Mouse (Mus musculus): ENCODE measurements around the gene Grik4. TPM values are rescaled to one million over a fixed set of nuclear protein-coding genes. Genes with fewer than 3 reads are reported as not detected.
A peak's percentile ranks its signal among the peaks of the same experiment; 100 is the strongest.

Gene Grik4
- total RNA-seq, 2 experiments from 2014 or later: 13.4 to 14.5 TPM

DNA sequence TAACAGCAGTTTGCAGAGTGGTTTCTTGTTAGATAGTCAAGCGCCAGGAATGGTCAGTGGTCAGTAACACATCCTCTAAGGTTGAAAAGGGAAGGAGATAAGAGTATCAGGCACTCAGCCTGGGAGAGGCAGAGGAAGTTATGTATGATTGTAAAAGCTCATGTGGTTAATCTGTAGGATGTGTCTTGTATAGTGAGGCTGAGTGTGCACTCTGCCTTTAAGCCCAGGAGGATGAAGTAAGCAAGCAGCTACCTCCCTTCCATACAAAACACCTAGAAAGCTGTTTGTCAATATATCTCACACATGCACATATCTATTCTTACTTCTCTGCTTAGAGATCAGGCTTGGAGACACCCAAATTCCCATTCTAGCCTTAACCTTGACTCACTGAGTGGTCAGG is 389.1 kb downstream of the Grik4 start:
- intact Hi-C loops (cut with DNase I): no loop called here
- no peak for DNase-seq (ENCODE audit: extremely low spot score in 1 of 2, low spot score in 2 of 2)

GRCm38 (mm10) chr9:42550116-42550515 is 394.2 kb downstream of the Grik4 start:
- intact Hi-C loops (cut with DNase I): loop anchor here (2.0 kb wide), 1 partner anchor 395 kb away; the partner anchor contains the start of gene Grik4

DNA sequence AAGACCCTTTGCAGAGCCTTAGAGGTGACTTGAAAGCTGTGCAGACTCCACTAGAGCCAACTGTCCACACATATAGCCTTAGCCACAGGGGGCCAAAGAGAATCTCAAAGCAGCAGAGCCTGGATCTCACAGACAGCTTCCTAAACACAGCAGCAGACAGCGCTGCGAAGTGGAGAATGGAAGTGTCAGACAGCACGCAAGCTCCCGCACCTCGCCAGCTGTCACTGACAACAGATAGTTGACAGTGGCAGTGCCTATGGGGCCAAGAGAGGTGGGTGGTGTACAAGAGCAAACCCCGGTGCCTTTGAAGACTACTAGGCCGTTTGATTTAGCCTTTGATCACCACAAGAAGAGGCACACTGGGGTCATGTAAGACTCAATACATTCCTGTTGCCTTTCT is 395.3 kb downstream of the Grik4 start:
- intact Hi-C loops (cut with DNase I): loop anchor here (10.0 kb wide), 2 partner anchors 154 to 224 kb away; partner anchors contain the start of gene Tecta
- DNase-seq (ENCODE audit: extremely low spot score in 1 of 2, low spot score in 2 of 2): no peak

More at GRCm38 (mm10) chr9:42550116-42550515, 394.2 kb downstream of the Grik4 start:
- peak; percentile 62 to 88 for DNase-seq (ENCODE audit: extremely low spot score in 1 of 2, low spot score in 2 of 2)

DNA sequence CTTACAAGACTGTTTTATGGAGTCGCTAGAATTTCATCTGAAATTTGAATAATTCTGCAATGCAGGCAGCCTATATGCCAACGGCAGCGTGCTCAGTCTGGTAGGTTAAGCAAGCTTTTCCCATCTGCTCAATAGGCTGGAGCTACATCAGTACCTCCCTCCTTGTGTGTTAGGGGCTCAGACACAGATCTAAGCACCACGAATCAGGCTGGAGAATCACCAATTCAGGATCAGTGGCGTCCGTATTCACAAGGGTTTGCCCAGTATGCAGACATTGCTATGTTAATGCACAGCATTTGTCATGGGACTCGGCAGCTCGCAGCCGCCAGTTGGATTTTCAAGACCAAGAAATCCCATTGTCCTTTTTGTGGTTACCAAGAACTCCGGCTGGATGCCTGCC is 399.8 kb downstream of the Grik4 start:
- intact Hi-C loops (cut with DNase I): loop anchor here (10.0 kb wide), 2 partner anchors 150 to 220 kb away; partner anchors contain the start of gene Tecta
- DNase-seq (ENCODE audit: extremely low spot score in 1 of 2, low spot score in 2 of 2): no peak

GRCm38 (mm10) chr9:42533491-42533890 is 410.8 kb downstream of the Grik4 start:
- intact Hi-C loops (cut with DNase I): no loop called here
- no peak for DNase-seq (ENCODE audit: extremely low spot score in 1 of 2, low spot score in 2 of 2)

DNA sequence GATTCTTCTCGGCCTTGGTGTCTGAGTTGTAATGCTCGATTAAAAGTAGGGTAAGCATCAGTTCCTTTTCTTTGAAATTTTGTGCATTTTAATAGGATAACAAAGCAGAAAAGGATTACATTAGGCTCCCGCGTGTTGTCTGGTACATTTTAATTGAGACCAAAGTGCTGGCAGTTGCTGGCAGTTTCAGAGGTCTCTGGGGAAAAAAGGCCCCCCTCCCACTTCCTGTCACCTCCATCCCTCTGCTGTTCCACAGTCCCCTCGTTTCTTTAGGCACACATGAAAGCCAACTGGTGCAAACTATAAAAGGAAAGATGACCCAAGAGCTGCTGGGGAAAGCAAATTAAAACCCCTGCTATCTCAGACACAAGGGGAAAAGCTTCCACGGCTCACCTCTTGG is 411.3 kb downstream of the Grik4 start:
- intact Hi-C loops (cut with DNase I): no loop called here
- DNase-seq (ENCODE audit: extremely low spot score in 1 of 2, low spot score in 2 of 2): no peak

DNA sequence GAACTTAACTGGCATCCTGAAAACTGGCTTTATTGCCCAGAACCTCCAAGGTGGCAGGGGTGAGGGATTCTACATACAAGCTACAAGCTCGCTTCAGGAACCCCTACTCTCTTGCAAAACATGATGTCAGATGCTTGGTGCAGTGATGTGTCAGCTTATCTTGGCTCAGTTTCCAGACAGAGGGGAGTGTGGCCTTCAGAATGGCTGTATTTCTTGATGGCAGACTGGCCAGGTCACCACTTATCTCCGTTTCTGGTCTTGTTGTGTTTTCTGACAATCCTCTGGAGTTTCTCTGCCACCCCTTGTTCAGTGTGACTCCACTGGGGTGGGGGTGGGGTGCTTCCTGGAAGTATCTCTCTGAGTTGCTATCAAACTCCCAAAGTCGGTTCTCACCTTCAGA is 412.3 kb downstream of the Grik4 start:
- DNase-seq (ENCODE audit: extremely low spot score in 1 of 2, low spot score in 2 of 2): no peak
- intact Hi-C loops (cut with DNase I): no loop called here

DNA sequence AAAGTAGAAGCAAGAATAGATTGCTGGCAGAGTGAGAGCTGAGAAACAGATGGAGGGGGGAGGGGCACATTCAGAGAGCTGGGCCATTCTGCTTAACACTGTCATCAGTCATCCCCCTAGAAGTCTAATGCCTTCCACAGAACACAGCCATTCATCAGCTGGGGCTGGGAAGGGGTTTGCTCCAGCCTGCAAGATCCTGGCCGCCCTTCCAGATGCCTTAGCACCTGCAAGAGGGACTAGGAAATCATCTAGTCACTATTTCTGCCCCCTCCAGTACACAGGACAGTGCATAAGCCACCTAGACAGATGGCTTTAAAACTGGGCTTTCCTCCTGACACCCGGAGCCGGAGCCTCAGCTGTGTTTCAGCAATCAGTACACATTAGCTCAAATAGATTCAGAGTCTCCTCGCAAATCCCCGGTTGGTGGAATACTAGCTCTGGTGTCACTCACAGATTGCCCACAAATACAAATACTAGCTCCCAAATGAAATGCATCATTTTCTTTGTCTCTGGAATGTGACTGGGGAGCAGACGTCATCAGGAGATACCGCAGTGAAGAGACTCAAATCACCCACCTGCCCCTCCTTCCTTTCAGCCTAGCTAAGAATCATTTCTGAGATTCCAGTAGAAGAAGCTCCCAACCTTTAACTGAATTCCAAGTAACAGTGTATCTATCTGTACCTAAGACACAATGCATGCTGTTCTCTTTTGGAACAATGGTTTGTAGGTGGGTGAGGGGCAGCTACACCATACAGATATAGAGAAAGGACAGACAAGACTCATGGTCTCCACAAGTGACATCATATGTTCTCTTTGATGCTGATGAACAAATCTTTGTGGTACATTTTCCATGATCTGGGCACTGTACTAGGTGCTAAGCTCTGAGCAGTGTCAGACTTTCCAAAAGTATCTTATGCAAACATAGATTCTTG is 413.8 kb downstream of the Grik4 start:
- intact Hi-C loops (cut with DNase I): no loop called here

DNA sequence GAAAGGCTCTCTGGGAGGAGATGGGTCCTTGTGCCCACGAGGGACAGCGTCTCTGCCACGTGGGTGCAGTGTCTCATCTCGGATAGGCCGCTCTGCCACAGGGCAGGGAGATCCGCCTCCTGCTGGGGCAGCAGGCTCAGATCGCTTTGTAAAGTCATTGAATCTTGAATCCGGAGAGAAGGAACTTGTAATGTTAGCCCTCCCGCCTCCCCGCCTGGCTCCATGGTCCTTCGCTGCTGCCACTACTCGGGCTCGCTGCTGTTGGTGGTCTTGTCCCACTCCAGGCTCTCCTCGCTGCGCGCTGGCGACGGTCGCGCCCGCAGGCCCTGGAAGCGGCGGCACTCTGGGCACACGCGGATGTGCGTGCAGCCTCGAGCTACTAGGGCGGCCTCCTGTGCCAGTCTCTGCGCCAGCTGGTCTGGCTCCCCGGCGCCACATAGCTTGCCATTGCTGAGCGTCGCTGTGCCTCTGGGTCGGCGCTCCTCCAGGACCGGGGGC is 423.7 kb downstream of the Grik4 start:
- intact Hi-C loops (cut with DNase I): no loop called here
- peak in 1 of 2 experiments; percentile 75 for DNase-seq (ENCODE audit: extremely low spot score in 1 of 2, low spot score in 2 of 2)

More for the DNA sequence above, 413.8 kb downstream of the Grik4 start:
- peak; percentile 46 to 63 for DNase-seq (ENCODE audit: extremely low spot score in 1 of 2, low spot score in 2 of 2)

GRCm38 (mm10) chr9:42518163-42518562 is 426.1 kb downstream of the Grik4 start:
- no peak for DNase-seq (ENCODE audit: extremely low spot score in 1 of 2, low spot score in 2 of 2)
- intact Hi-C loops (cut with DNase I): no loop called here

- intact Hi-C loops (cut with DNase I): no loop called here
- DNase-seq (ENCODE audit: extremely low spot score in 1 of 2, low spot score in 2 of 2): no peak
Observed at GRCm38 (mm10) chr9:42513159-42513558, 431.1 kb downstream of the Grik4 start.

DNA sequence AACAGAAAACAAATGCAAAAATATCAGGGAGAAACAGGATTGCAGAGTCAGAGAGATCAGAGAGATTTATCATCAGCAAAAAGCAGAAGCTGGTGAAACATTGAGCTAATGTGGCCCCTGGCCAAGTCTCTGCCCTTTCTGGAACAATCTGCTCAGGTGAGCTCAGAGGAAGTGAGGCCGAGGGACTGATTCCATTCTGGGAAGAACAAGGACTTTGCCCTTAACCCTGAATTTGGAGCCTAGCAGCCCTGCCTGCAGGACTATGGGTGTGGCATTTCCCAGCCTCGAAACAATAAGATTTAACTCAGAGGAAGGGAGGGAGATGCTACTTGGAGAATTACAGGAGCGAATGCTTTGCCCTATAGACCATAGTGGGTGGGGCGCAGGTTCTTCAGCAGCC is 432.0 kb downstream of the Grik4 start:
- intact Hi-C loops (cut with DNase I): no loop called here
- no peak for DNase-seq (ENCODE audit: extremely low spot score in 1 of 2, low spot score in 2 of 2)

GRCm38 (mm10) chr9:42508235-42508634 is 436.1 kb downstream of the Grik4 start:
- intact Hi-C loops (cut with DNase I): no loop called here
- DNase-seq (ENCODE audit: extremely low spot score in 1 of 2, low spot score in 2 of 2): no peak

DNA sequence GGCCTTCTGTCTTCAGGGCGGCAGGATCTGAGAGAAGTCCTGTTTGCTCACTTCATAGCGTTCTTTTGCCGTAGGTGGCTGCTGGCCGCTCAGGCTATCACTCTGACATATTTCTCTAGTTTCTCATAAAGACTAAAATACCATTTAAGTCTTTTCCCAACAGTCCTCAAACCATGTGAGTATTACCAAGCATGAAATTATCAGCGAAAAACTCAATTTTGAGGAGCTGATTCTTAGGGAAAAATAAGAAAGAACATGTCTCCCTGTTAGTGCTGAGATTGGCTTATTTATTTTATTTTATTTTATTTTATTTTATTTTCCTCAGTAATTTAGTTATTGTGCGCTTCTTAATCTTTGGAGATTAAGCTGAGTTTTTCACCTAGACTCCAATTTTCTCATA is 436.6 kb downstream of the Grik4 start, which contains the start of gene Tbcel:
TSS of gene Tbcel (minus strand) at position 101 of the 400 bp plus-strand sequence.
- intact Hi-C loops (cut with DNase I): no loop called here
- DNase-seq (ENCODE audit: extremely low spot score in 1 of 2, low spot score in 2 of 2): no peak

DNA sequence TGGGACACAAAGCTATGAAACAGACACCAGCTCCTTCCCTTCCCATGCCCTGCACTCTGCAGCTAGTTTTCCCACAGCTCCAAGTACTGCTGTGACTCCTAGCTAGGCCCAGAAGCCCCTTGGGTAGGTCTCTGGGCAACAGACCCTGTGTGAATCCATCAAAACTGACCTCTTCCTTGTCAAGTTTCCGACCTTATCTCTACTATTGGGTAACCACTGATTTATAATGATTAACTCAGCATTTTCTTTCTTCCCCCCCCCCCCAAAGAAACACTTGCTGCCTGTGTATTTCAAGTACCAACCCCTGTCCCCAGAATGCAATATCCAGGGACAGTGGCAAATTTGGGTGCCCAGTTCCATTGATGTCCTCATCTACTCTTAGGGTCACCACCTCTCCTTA is 437.3 kb downstream of the Grik4 start:
- intact Hi-C loops (cut with DNase I): no loop called here
- DNase-seq (ENCODE audit: extremely low spot score in 1 of 2, low spot score in 2 of 2): no peak

GRCm38 (mm10) chr9:42504971-42505510 is 439.3 kb downstream of the Grik4 start:
- intact Hi-C loops (cut with DNase I): no loop called here
- DNase-seq (ENCODE audit: extremely low spot score in 1 of 2, low spot score in 2 of 2): no peak

DNA sequence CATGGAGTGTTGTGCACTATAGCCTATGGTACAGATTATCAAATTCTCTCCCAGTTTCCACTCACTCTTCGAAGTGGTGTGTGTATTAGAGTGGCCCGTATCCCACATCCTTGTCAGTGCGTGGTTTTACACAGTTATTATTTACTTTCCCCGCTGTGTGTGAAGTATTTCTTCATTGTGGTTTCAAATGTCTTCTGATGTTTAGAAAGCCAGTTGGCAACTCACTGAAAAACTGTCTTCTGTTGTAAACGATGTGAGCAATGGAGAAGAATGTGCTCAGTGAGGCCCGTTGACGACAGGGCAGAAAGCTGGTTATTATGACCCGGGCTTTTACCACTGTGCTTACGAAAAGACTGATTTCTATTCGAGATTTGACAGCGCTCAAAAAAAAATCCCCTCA is 439.7 kb downstream of the Grik4 start:
- no peak for DNase-seq (ENCODE audit: extremely low spot score in 1 of 2, low spot score in 2 of 2)
- intact Hi-C loops (cut with DNase I): no loop called here

DNA sequence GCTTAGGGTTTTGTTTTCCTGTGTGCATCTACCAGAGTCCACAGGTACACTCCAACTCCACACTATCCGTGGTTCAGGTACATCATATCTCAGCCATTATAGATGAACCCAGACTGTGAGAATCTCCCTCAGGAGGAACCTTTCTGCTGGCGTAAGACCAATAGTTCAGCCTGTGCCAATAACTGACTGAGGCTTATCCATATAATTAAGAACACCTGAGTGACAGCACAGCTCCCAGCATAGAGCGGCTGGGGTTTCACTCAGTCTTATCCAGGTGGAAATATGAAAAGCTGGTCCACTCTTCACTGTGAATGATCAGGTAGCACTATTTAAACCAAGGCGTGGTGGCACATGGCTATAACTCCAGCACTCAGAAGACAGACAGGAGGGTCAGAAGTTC is 440.6 kb downstream of the Grik4 start:
- DNase-seq (ENCODE audit: extremely low spot score in 1 of 2, low spot score in 2 of 2): no peak
- intact Hi-C loops (cut with DNase I): no loop called here

DNA sequence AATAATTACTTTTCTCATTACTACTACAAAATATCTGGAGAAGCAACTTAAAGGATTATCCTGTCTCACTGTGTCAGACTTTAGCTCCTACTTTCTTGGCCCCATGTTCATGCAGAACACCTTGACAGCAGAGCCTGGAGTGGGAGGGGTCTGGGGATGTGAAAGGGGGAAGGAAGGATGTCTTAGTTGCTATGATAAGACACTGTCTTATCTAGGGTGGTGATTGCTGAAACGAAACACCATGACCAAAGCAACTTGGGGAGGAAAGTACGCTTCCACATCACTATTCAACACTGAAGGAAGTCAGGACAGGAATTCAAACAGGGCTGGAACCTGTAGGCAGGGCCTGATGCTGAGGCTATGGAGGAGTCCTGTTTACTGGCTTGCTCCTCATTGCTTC is 448.0 kb downstream of the Grik4 start:
- intact Hi-C loops (cut with DNase I): no loop called here
- no peak for DNase-seq (ENCODE audit: extremely low spot score in 1 of 2, low spot score in 2 of 2)

GRCm38 (mm10) chr9:42491780-42492179 is 452.5 kb downstream of the Grik4 start:
- intact Hi-C loops (cut with DNase I): no loop called here
- peak in 1 of 2 experiments; percentile 41 for DNase-seq (ENCODE audit: extremely low spot score in 1 of 2, low spot score in 2 of 2)
